Mouse (Mus musculus): ENCODE measurements at regions not wholly inside any gene's neighbourhood (a gene's known extent, or its start where the extent isn't known, plus 50 kb on each side); places are given as distances from the start of the nearest gene placed in this dataset.

DNA sequence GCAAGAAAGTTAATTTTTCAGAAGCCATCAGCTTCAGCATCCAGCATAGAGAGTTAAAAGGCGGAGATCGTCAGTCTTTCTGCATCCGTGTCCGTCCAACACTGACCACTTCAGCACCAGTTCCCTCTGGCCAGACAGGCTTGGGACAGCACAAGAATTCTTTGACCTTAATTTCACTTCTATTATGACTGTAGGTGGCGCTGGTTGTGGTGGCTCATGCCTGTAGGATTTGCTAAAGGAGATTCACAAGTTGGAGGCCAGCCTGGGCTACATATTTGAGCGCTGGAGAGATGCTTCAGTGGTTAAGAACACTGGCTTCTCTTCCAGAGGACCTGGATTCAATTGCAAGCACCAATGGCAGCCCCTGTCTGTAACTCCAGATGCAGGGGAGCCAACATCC lies 66.0 kb downstream of the Amer2 start:
- DNase-seq (ENCODE audit: low read depth) = peak; percentile 9

- peak; percentile 62 for DNase-seq (ENCODE audit: low read depth)
Observed at GRCm38 (mm10) chr14:60443821-60444551, 70.9 kb downstream of the Amer2 start.

DNA sequence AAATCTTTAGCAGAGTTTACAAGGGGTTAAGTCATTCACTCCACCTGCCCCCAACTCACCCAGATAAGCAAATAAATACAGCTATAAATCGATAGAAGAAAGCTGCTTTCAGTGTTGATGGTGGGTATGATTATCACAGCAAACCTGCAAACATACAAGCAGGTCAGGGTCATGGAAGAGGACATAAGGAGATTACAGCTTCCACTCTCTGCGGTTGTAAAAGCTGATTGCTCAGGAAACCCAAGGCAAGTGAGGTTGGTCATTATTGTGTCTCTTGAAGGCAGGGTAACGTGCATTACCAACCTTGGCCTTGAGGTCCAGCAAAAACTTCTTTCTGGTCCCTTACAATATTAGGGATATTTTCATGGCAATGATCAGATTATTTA lies 71.5 kb downstream of the Amer2 start:
- DNase-seq (ENCODE audit: low read depth) = peak; percentile 26

DNA sequence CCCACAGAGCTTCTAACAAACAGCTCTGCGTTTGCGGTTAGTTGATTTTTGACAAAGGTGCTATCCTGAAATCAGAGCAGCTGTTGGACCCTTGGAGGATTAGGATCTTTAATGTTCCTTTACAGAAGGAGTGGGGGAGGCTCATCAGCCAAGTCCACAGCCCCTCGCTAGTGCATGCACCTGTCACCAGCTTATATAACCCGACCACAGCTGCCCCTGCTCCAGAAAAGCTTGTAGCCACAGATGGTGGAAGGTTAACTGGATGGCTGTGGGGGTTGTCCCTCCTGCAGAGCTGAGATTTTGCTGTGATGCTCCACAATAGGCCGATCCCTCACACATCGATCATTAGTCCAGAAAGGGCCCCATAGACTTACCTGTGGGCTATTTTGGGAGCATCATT lies 73.0 kb downstream of the Amer2 start:
- DNase-seq (ENCODE audit: low read depth) = no peak

GRCm38 (mm10) chr14:60451216-60451615 lies 78.2 kb downstream of the Amer2 start:
- DNase-seq (ENCODE audit: low read depth) = no peak

GRCm38 (mm10) chr14:60451684-60452083 lies 78.6 kb downstream of the Amer2 start:
- peak; percentile 31 for DNase-seq (ENCODE audit: low read depth)

GRCm38 (mm10) chr14:60456767-60457166 lies 83.7 kb downstream of the Amer2 start:
- DNase-seq (ENCODE audit: low read depth) = no peak

DNA sequence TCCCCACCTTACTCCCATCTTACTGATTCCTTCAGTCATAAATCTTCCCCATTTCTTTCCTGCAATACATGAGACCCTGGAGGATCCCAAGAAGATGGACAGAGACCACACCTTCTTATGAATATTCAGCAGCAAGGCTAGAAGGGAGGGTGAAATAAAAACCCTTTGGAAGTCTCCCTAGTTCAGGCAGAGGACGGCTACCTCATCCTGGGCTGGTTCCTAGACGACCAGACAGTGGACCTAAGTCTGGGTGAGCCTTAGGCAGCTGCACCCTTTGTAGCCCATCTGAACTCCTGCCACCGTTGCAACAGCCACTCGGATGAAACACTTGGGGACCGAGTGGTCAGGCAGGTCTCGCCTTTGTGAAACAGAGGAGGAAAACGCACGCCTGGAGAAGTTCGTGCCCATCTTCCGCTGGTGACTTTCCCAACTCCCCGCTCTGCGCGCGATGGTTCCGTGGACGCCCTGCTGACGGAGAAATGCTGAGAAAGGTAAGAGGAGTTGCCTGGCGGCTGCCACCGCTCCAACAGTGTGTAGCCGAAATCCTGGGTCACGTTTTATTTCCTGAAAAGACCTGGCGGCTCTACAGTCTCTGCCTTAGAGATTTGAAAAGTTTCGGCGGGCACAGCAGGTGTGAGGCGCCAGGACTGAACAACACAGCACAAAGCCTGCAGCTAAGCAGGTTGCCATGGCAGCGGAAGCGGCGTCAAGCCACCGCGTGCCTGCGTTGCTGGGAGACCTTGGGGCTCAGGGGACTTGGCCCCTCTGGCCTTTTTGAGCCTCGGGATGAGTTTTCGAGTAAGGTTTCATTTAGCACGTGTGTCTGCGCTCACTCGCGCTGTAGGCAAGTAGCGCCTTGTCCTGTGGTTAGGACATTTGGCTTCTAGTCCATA lies 112.2 kb downstream of the Amer2 start:
- no peak for DNase-seq (ENCODE audit: low read depth)

- no peak for DNase-seq (ENCODE audit: low read depth)
Observed at GRCm38 (mm10) chr14:60485889-60486274, 112.8 kb downstream of the Amer2 start.

- no peak for DNase-seq (ENCODE audit: low read depth)
Observed at GRCm38 (mm10) chr14:60486278-60486935, 113.3 kb downstream of the Amer2 start.

- DNase-seq (ENCODE audit: low read depth) = no peak
Observed at GRCm38 (mm10) chr14:60489111-60489510, 116.1 kb downstream of the Amer2 start.

- DNase-seq (ENCODE audit: low read depth) = no peak
Observed at GRCm38 (mm10) chr14:60490886-60491285, 117.8 kb downstream of the Amer2 start.

DNA sequence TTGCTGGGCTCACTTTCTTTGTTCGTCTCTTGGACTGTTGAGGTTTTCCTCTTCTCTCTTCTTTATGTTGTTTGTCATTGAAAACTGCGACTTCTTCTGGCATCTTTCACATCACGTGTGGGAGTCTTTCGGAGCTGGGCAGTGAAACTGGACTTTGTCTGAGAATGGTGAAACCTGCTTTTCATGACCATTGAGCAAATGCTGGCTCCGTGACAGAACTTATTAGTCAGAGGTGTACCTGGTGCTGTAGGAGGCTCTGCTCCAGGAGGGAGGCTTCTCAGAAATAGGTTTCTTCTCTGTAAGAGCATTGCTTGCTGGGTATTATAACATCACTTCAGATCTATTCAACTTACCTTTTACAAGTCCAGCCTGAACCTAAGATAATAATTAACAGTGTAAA lies 122.4 kb downstream of the Amer2 start:
- DNase-seq (ENCODE audit: low read depth) = no peak

GRCm38 (mm10) chr14:60502552-60502951 lies 129.5 kb downstream of the Amer2 start:
- DNase-seq (ENCODE audit: low read depth) = no peak

DNA sequence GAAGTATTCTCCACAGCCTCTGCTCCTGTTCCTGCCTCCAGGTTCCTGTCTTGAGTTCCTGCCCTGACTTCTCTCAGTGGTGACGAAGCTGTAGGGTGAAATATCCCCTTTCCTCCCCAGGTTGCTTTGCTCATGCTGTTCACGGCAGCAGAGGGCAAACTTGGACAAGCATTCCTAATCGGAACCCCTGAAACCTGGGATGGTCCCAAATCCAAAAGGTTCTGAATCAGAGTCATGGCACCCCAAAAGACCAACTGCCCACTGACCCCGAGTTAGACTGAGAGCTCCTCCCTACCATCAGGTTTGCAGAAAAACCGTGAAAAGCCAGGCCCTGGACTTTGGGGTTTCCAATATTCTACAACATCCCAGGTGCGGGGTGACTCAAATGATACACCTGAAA lies 128.7 kb upstream of the Spata13 start:
- no peak for DNase-seq (ENCODE audit: low read depth)

GRCm38 (mm10) chr14:60506296-60506695 lies 127.5 kb upstream of the Spata13 start:
- no peak for DNase-seq (ENCODE audit: low read depth)

DNA sequence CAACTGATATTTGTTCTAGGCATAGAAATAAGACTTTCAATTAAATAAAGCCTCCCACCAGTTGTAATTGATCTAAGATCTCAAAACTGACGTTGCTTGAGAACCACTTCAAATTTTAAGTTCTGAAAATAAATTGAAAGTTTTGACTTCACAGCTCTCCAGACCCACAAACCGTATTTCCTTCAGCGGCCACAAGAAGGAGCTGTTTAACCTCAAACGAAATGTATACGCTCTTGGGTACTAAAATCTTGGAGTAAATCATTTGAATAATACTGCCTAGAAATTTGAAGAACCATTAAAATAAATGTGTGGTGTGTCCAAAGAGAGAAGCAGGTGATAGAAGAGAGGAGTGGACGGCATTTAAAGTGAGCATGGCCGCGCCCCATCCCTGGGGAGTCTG lies 120.2 kb upstream of the Spata13 start:
- peak; percentile 58 for DNase-seq (ENCODE audit: low read depth)

- DNase-seq (ENCODE audit: low read depth) = no peak
Observed at GRCm38 (mm10) chr14:60515094-60515786, 118.6 kb upstream of the Spata13 start.

GRCm38 (mm10) chr14:60517891-60518290 lies 115.9 kb upstream of the Spata13 start:
- no peak for DNase-seq (ENCODE audit: low read depth)

GRCm38 (mm10) chr14:60523010-60523409 lies 110.8 kb upstream of the Spata13 start:
- no peak for DNase-seq (ENCODE audit: low read depth)

GRCm38 (mm10) chr14:60524869-60525268 lies 108.9 kb upstream of the Spata13 start:
- DNase-seq (ENCODE audit: low read depth) = no peak

- DNase-seq (ENCODE audit: low read depth) = peak; percentile 73
Observed at GRCm38 (mm10) chr14:60525284-60525962, 108.4 kb upstream of the Spata13 start.
